Mouse (Mus musculus): ENCODE data around the gene Batf. TPM values are rescaled to one million over a fixed set of nuclear protein-coding genes. Genes with fewer than 3 reads are reported as not detected.

The Batf gene
- polyA plus RNA-seq, 1 experiment: 0.06 TPM

DNA sequence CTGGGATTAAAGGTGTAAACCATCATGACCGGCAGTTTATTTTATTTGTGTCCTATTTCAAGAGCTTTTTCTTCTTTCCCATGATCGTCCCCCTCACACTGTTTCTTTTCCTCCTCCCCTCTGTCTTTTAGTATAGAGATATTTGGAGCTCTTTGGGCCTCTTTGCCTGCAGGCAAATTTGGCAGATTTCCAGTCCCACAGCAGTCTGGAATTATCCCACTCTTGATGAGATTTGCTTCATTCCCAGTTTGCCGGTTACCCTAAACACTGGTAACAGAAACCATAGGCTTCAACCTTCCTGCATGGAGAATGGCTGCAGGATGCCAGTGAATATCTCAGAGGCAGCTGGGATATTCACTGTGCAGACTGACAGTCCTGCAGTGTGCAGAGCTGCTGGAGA, 17.8 kb upstream of the Batf start:
- TF ChIP-seq USF1 (IDR thresholded peaks at IDR 0.05; ENCODE audit: low read depth) (no peak), FOSL1 (IDR thresholded peaks at IDR 0.05; ENCODE audit: insufficient read depth, low read length, poor library complexity, severe bottlenecking) (no peak), MYOG (IDR thresholded peaks at IDR 0.05; ENCODE audit: control insufficient read depth, extremely low read depth, insufficient read length) (no peak), MAX (IDR thresholded peaks at IDR 0.05) (no peak), MYOD1 (IDR thresholded peaks at IDR 0.05; ENCODE audit: control insufficient read depth, insufficient read length, low read depth) (no peak), CEBPB (IDR thresholded peaks at IDR 0.05; ENCODE audit: low read depth) (no peak), CTCF (IDR thresholded peaks at IDR 0.05; ENCODE audit: control insufficient read depth, insufficient read depth, insufficient read length) (no peak)
- H3ac ChIP-seq (ENCODE audit: control insufficient read depth, insufficient read length, low read depth): no peak overlapping the region
- H3K79me3 ChIP-seq (ENCODE audit: low read depth): no peaks in the 10 kb centered on the region
- no peaks in the 10 kb centered on the region for H3K27me3 ChIP-seq (ENCODE audit: control insufficient read depth, insufficient read depth, insufficient read length)
- no peak overlapping the region for H3K4me3 ChIP-seq (ENCODE audit: insufficient read depth, poor library complexity, severe bottlenecking)
- no peaks in the 10 kb centered on the region for H3K36me3 ChIP-seq (ENCODE audit: control insufficient read depth, insufficient read depth)
- no peaks in the 10 kb centered on the region for H3K79me2 ChIP-seq (ENCODE audit: control insufficient read depth, insufficient read depth)

DNA sequence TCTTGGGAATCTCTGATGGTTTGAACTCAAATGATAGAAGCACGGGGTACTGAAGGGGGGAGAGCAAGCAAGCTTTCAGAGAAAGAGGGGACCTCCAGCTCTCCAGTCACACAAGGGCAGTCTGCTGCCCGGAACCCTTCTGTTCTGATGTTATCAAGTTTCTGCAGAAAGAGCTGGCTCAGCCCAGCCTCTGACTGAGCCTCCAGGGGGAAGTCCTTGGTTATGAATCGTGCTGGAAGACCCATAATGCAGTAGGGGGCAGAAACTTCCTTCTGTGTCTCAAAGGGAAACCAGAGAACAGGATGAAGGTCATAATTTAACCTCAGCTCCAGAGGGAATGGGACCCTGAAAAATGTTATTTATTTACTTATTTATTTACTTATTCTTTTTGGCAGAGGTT, 16.4 kb upstream of the Batf start:
- H3K36me3 ChIP-seq (ENCODE audit: control insufficient read depth, insufficient read depth): no peaks in the 10 kb centered on the region
- no peak overlapping the region for H3K4me3 ChIP-seq (ENCODE audit: insufficient read depth, poor library complexity, severe bottlenecking)
- no peak overlapping the region for H3ac ChIP-seq (ENCODE audit: control insufficient read depth, insufficient read length, low read depth)
- no peaks in the 10 kb centered on the region for H3K27me3 ChIP-seq (ENCODE audit: control insufficient read depth, insufficient read depth, insufficient read length)
- H3K79me2 ChIP-seq (ENCODE audit: control insufficient read depth, insufficient read depth): no peaks in the 10 kb centered on the region
- H3K79me3 ChIP-seq (ENCODE audit: low read depth): no peaks in the 10 kb centered on the region
- TF ChIP-seq MYOG (IDR thresholded peaks at IDR 0.05; ENCODE audit: control insufficient read depth, extremely low read depth, insufficient read length) (no peak), CEBPB (IDR thresholded peaks at IDR 0.05; ENCODE audit: low read depth) (no peak), FOSL1 (IDR thresholded peaks at IDR 0.05; ENCODE audit: insufficient read depth, low read length, poor library complexity, severe bottlenecking) (no peak), CTCF (IDR thresholded peaks at IDR 0.05; ENCODE audit: control insufficient read depth, insufficient read depth, insufficient read length) (no peak), MYOD1 (IDR thresholded peaks at IDR 0.05; ENCODE audit: control insufficient read depth, insufficient read length, low read depth) (no peak), USF1 (IDR thresholded peaks at IDR 0.05; ENCODE audit: low read depth) (no peak), MAX (IDR thresholded peaks at IDR 0.05) (no peak)

DNA sequence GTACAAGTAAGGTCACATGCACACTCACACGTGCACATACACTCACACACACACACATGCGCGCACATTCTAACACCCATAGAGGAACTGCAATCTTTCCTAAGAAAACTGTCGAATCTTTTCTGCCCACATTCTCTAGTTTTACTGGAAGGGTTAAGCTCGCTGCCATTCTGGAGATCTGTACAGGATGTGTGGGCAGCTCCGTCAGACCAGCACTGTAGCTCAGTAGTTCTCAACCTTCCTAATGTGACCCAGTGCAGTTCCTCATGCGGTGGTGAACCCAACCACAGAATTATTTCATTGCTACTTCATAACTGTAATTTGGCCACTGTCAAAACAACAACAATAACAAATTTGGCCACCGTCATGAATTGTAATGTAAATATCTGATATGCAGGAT, 12.6 kb upstream of the Batf start:
- no peaks in the 10 kb centered on the region for H3K36me3 ChIP-seq (ENCODE audit: control insufficient read depth, insufficient read depth)
- no peak overlapping the region for H3K4me3 ChIP-seq (ENCODE audit: insufficient read depth, poor library complexity, severe bottlenecking)
- H3ac ChIP-seq (ENCODE audit: control insufficient read depth, insufficient read length, low read depth): no peak overlapping the region
- no peak for TF ChIP-seq MAX (IDR thresholded peaks at IDR 0.05)
- TF ChIP-seq CEBPB (IDR thresholded peaks at IDR 0.05; ENCODE audit: low read depth): no peak
- TF ChIP-seq FOSL1 (IDR thresholded peaks at IDR 0.05; ENCODE audit: insufficient read depth, low read length, poor library complexity, severe bottlenecking): no peak
- TF ChIP-seq MYOG (IDR thresholded peaks at IDR 0.05; ENCODE audit: control insufficient read depth, extremely low read depth, insufficient read length): no peak
- no peak for TF ChIP-seq USF1 (IDR thresholded peaks at IDR 0.05; ENCODE audit: low read depth)
- TF ChIP-seq CTCF (IDR thresholded peaks at IDR 0.05; ENCODE audit: control insufficient read depth, insufficient read depth, insufficient read length): no peak
- no peak for TF ChIP-seq MYOD1 (IDR thresholded peaks at IDR 0.05; ENCODE audit: control insufficient read depth, insufficient read length, low read depth)
- no peaks in the 10 kb centered on the region for H3K79me2 ChIP-seq (ENCODE audit: control insufficient read depth, insufficient read depth)
- H3K27me3 ChIP-seq (ENCODE audit: control insufficient read depth, insufficient read depth, insufficient read length): peaks cover 4% of the 10 kb centered on the region
- no peaks in the 10 kb centered on the region for H3K79me3 ChIP-seq (ENCODE audit: low read depth)

DNA sequence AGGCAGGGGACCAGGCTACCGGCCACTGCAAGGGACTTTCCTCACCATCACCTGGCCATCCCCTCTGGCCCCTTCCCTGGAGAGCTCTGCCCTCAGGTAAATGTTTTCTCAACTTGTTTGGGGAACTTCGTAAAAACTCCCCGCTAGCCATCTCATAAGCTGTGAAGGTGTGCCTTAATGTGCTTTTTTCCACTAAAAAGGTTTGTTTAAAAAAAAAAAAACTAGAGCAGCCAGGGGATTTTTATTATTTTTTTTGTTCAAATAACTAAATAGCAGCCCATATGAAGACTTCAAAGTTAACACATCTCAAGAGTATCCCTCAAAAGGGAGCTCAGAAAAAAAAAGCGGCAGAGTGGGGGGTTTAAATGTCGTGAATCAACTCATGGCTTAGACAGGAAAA, 7.4 kb upstream of the Batf start:
- Histone ChIP-seq H3K4me3 (ENCODE audit: insufficient read depth, poor library complexity, severe bottlenecking) (no peak overlapping the region), H3K27me3 (ENCODE audit: control insufficient read depth, insufficient read depth, insufficient read length) (peaks cover 18% of the 10 kb centered on the region), H3ac (ENCODE audit: control insufficient read depth, insufficient read length, low read depth) (no peak overlapping the region), H3K79me2 (ENCODE audit: control insufficient read depth, insufficient read depth) (no peaks in the 10 kb centered on the region), H3K79me3 (ENCODE audit: low read depth) (no peaks in the 10 kb centered on the region), H3K36me3 (ENCODE audit: control insufficient read depth, insufficient read depth) (no peaks in the 10 kb centered on the region)
- TF ChIP-seq MYOG (IDR thresholded peaks at IDR 0.05; ENCODE audit: control insufficient read depth, extremely low read depth, insufficient read length) (no peak), CTCF (IDR thresholded peaks at IDR 0.05; ENCODE audit: control insufficient read depth, insufficient read depth, insufficient read length) (no peak), FOSL1 (IDR thresholded peaks at IDR 0.05; ENCODE audit: insufficient read depth, low read length, poor library complexity, severe bottlenecking) (no peak), USF1 (IDR thresholded peaks at IDR 0.05; ENCODE audit: low read depth) (no peak), MYOD1 (IDR thresholded peaks at IDR 0.05; ENCODE audit: control insufficient read depth, insufficient read length, low read depth) (no peak), CEBPB (IDR thresholded peaks at IDR 0.05; ENCODE audit: low read depth) (no peak), MAX (IDR thresholded peaks at IDR 0.05) (no peak)

DNA sequence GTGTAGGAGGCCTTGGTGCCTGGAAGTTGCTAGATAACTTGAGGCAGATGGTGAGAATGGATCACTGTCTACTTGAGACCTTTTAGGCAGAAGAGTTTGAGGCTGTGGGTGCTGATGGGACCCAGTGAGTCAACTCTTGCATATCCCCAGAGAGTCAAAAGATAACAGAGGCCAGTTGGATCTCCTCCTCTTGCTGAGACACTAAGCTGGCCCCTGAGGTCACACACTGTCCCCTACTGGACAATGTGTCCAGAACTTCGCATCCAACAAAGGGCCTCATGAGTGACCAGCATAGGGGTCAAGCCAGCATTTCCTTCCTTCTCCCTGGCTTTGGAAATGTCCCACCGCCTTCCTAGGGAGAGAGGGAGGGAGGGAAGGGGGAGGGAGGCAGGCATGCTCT, 6.7 kb upstream of the Batf start:
- Histone ChIP-seq H3K79me3 (ENCODE audit: low read depth) (no peaks in the 10 kb centered on the region), H3K79me2 (ENCODE audit: control insufficient read depth, insufficient read depth) (no peaks in the 10 kb centered on the region), H3K4me3 (ENCODE audit: insufficient read depth, poor library complexity, severe bottlenecking) (no peak overlapping the region), H3ac (ENCODE audit: control insufficient read depth, insufficient read length, low read depth) (no peak overlapping the region), H3K36me3 (ENCODE audit: control insufficient read depth, insufficient read depth) (no peaks in the 10 kb centered on the region), H3K27me3 (ENCODE audit: control insufficient read depth, insufficient read depth, insufficient read length) (peaks cover 19% of the 10 kb centered on the region)
- no peak for TF ChIP-seq FOSL1 (IDR thresholded peaks at IDR 0.05; ENCODE audit: insufficient read depth, low read length, poor library complexity, severe bottlenecking)
- TF ChIP-seq MYOG (IDR thresholded peaks at IDR 0.05; ENCODE audit: control insufficient read depth, extremely low read depth, insufficient read length): no peak
- no peak for TF ChIP-seq USF1 (IDR thresholded peaks at IDR 0.05; ENCODE audit: low read depth)
- no peak for TF ChIP-seq CEBPB (IDR thresholded peaks at IDR 0.05; ENCODE audit: low read depth)
- TF ChIP-seq MAX (IDR thresholded peaks at IDR 0.05): no peak
- no peak for TF ChIP-seq MYOD1 (IDR thresholded peaks at IDR 0.05; ENCODE audit: control insufficient read depth, insufficient read length, low read depth)
- no peak for TF ChIP-seq CTCF (IDR thresholded peaks at IDR 0.05; ENCODE audit: control insufficient read depth, insufficient read depth, insufficient read length)

DNA sequence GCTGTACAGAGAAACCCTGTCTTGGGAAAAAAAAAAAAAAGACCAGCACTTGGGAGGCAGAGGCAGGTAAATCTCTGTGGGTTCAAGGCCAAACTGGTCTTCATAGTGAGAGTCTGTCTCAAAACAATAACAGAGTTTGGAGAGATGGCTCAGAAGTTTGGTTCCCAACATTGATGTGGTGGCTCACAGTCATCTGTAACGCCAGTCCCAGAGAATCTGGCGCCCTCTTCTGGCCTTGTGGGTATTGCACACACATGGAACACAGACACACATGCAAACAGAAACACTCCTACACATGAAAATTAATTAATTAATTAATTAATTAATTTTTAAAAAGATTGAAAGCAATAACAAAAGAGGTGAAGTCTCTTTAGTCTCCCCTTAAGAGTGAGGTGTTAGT, 4.1 kb upstream of the Batf start:
- TF ChIP-seq MYOD1 (IDR thresholded peaks at IDR 0.05; ENCODE audit: control insufficient read depth, insufficient read length, low read depth) (no peak), USF1 (IDR thresholded peaks at IDR 0.05; ENCODE audit: low read depth) (no peak), CTCF (IDR thresholded peaks at IDR 0.05; ENCODE audit: control insufficient read depth, insufficient read depth, insufficient read length) (no peak), MYOG (IDR thresholded peaks at IDR 0.05; ENCODE audit: control insufficient read depth, extremely low read depth, insufficient read length) (no peak), MAX (IDR thresholded peaks at IDR 0.05) (no peak), CEBPB (IDR thresholded peaks at IDR 0.05; ENCODE audit: low read depth) (no peak), FOSL1 (IDR thresholded peaks at IDR 0.05; ENCODE audit: insufficient read depth, low read length, poor library complexity, severe bottlenecking) (no peak)
- no peak overlapping the region for H3ac ChIP-seq (ENCODE audit: control insufficient read depth, insufficient read length, low read depth)
- H3K79me3 ChIP-seq (ENCODE audit: low read depth): no peaks in the 10 kb centered on the region
- no peaks in the 10 kb centered on the region for H3K79me2 ChIP-seq (ENCODE audit: control insufficient read depth, insufficient read depth)
- H3K36me3 ChIP-seq (ENCODE audit: control insufficient read depth, insufficient read depth): no peaks in the 10 kb centered on the region
- H3K4me3 ChIP-seq (ENCODE audit: insufficient read depth, poor library complexity, severe bottlenecking): no peak overlapping the region
- peaks cover 28% of the 10 kb centered on the region for H3K27me3 ChIP-seq (ENCODE audit: control insufficient read depth, insufficient read depth, insufficient read length)

All from C2C12 (cell line).